Mouse (Mus musculus) hindbrain, embryonic 14.5 days (tissue): Measurements from ENCODE around the gene Slco3a1. TPM values are rescaled to one million over a fixed set of nuclear protein-coding genes. Genes with fewer than 3 reads are reported as not detected.

Source experiments
- ATAC-seq: fragments of 200-750 bp; cut with Nextera tagmentation; 2 replicates; pipeline ENCODE4 v1.8.0; 2017; ENCODE audit warnings: moderate number of reproducible peaks, mild to moderate bottlenecking, moderate TSS enrichment, moderate library complexity; ENCODE audit not compliant: low FRiP score
- DNase-seq: peaks from one replicate; pipeline ENCODE4 v3.0.0-alpha.2; 2015; ENCODE audit warnings: low spot score
- H3K27ac ChIP-seq: fragments of 300-500 bp; sonication (generic); 2 replicates; pipeline ENCODE4 v1.5.1; 2014; ENCODE audit warnings: mild to moderate bottlenecking, moderate library complexity
- H3K27me3 ChIP-seq: fragments of 300-500 bp; sonication (generic); 2 replicates; pipeline ENCODE4 v1.6.1; 2014; ENCODE audit warnings: mild to moderate bottlenecking, low read length, mixed read lengths; ENCODE audit not compliant: control insufficient read depth, insufficient read depth
- H3K36me3 ChIP-seq: fragments of 300-500 bp; sonication (generic); replicated peaks from 2 replicates; pipeline ENCODE4 v1.6.1; 2014; ENCODE audit not compliant: control insufficient read depth, insufficient read depth
- H3K4me1 ChIP-seq: fragments of 300-500 bp; sonication (generic); replicated peaks from 2 replicates; pipeline ENCODE4 v1.6.1; 2014; ENCODE audit warnings: antibody characterized with exemption, low read length, mixed read lengths; ENCODE audit not compliant: control insufficient read depth, insufficient read depth
- H3K4me2 ChIP-seq: fragments of 300-500 bp; sonication (generic); replicated peaks from 2 replicates; pipeline ENCODE4 v1.6.1; 2014; ENCODE audit warnings: mild to moderate bottlenecking, moderate library complexity
- H3K4me3 ChIP-seq: fragments of 300-500 bp; sonication (generic); replicated peaks from 2 replicates; pipeline ENCODE4 v1.5.1; 2014; ENCODE audit warnings: mild to moderate bottlenecking, low read length
- H3K9ac ChIP-seq: fragments of 300-500 bp; sonication (generic); 2 replicates; pipeline ENCODE4 v1.6.1; 2014
- H3K9me3 ChIP-seq: fragments of 300-500 bp; sonication (generic); 2 replicates; pipeline ENCODE4 v1.6.1; 2016; ENCODE audit warnings: low read length; ENCODE audit not compliant: control insufficient read depth
- WGBS: fragments of 180-500 bp; shearing (Covaris S2); extraction: QIAGEN DNeasy Blood & Tissue Kit; methylation state at CpG from one replicate; pipeline ENCODE4 v1.1.7; 2014; 5-methylcytosine and 5-hydroxymethylcytosine counted together
- polyA plus RNA-seq: library from polyadenylated mRNA; unstranded; fragments of >200 nt; fragmentation: Nextera tagmentation; extraction: Ambion mirVana; gene quantifications from 2 replicates; pipeline ENCODE4 v1.2.1, GENCODE M21; 2014

Gene Slco3a1
- polyA plus RNA-seq, 1 experiment from 2014 or later: 14.6 TPM

GRCm38 (mm10) chr7:74459812-74460211 is 94.8 kb downstream of the Slco3a1 start:
- Histone ChIP-seq H3K36me3 (no peaks in the 10 kb centered on the region), H3K4me2 (no peak overlapping the region), H3K27me3 (no peaks in the 10 kb centered on the region), H3K4me1 (peaks cover 6% of the 10 kb centered on the region; the same call in 1 of the 2 replicates), H3K27ac (no peak overlapping the region), H3K9me3 (no peaks in the 10 kb centered on the region), H3K9ac (no peak overlapping the region), H3K4me3 (no peak overlapping the region)
- 84% methylated on average over 3 of the region's 3 CpGs for WGBS
- ATAC-seq: no peak
- DNase-seq: no peak

GRCm38 (mm10) chr7:74459277-74459676 is 95.3 kb downstream of the Slco3a1 start:
- H3K27me3 ChIP-seq: no peaks in the 10 kb centered on the region
- H3K36me3 ChIP-seq: no peaks in the 10 kb centered on the region
- peaks cover 6% of the 10 kb centered on the region; the same call in 1 of the 2 replicates for H3K4me1 ChIP-seq
- ATAC-seq (no peak), DNase-seq (no peak)
- H3K9me3 ChIP-seq: no peaks in the 10 kb centered on the region
- H3K4me3 ChIP-seq: no peak overlapping the region
- no peak overlapping the region for H3K9ac ChIP-seq
- no peak overlapping the region for H3K4me2 ChIP-seq
- H3K27ac ChIP-seq: no peak overlapping the region
- 89% methylated on average over 5 of the region's 5 CpGs for WGBS

- H3K4me2 ChIP-seq: no peak overlapping the region
- no peak for ATAC-seq
These were observed 95.9 kb downstream of the Slco3a1 start for GRCm38 (mm10) chr7:74458475-74459221.

GRCm38 (mm10) chr7:74457347-74457975 is 97.1 kb downstream of the Slco3a1 start:
- 86% methylated on average over 5 of the region's 5 CpGs for WGBS
- no peak for ATAC-seq
- Histone ChIP-seq H3K4me1 (peaks cover 5% of the 10 kb centered on the region; the same call in 1 of the 2 replicates), H3K9me3 (no peaks in the 10 kb centered on the region), H3K36me3 (no peaks in the 10 kb centered on the region), H3K27me3 (no peaks in the 10 kb centered on the region), H3K4me3 (no peak overlapping the region), H3K27ac (no peak overlapping the region), H3K4me2 (no peak overlapping the region), H3K9ac (no peak overlapping the region)
- no peak for DNase-seq

More at GRCm38 (mm10) chr7:74458475-74459221, 95.9 kb downstream of the Slco3a1 start:
- Histone ChIP-seq H3K27ac (no peak overlapping the region), H3K4me3 (no peak overlapping the region), H3K9me3 (no peaks in the 10 kb centered on the region), H3K27me3 (no peaks in the 10 kb centered on the region), H3K4me1 (peaks cover 6% of the 10 kb centered on the region; the same call in 1 of the 2 replicates), H3K36me3 (no peaks in the 10 kb centered on the region), H3K9ac (no peak overlapping the region)
- no peak for DNase-seq
- 84% methylated on average over 8 of the region's 8 CpGs for WGBS

GRCm38 (mm10) chr7:74456781-74457180 is 97.8 kb downstream of the Slco3a1 start:
- 81% methylated on average over 2 of the region's 2 CpGs for WGBS
- Histone ChIP-seq H3K4me3 (no peak overlapping the region), H3K36me3 (no peaks in the 10 kb centered on the region), H3K4me2 (no peak overlapping the region), H3K9ac (no peak overlapping the region), H3K27me3 (no peaks in the 10 kb centered on the region), H3K4me1 (no peaks in the 10 kb centered on the region), H3K27ac (no peak overlapping the region), H3K9me3 (no peaks in the 10 kb centered on the region)
- no peak for ATAC-seq
- no peak for DNase-seq

GRCm38 (mm10) chr7:74451047-74451446 is 103.5 kb downstream of the Slco3a1 start:
- Histone ChIP-seq H3K9me3 (no peaks in the 10 kb centered on the region), H3K27ac (no peak overlapping the region), H3K4me3 (no peak overlapping the region), H3K4me2 (no peak overlapping the region), H3K9ac (no peak overlapping the region), H3K27me3 (no peaks in the 10 kb centered on the region), H3K36me3 (no peaks in the 10 kb centered on the region), H3K4me1 (no peaks in the 10 kb centered on the region)
- 61% methylated on average over 2 of the region's 2 CpGs for WGBS
- no peak for ATAC-seq
- DNase-seq: no peak

- Histone ChIP-seq H3K9me3 (no peaks in the 10 kb centered on the region), H3K9ac (no peak overlapping the region), H3K36me3 (no peaks in the 10 kb centered on the region), H3K4me2 (no peak overlapping the region), H3K4me1 (no peaks in the 10 kb centered on the region), H3K27me3 (no peaks in the 10 kb centered on the region), H3K4me3 (no peak overlapping the region), H3K27ac (no peak overlapping the region)
- WGBS: 100% methylated on average over 1 of the region's 1 CpGs
- DNase-seq (no peak), ATAC-seq (no peak)
These were observed 104.8 kb downstream of the Slco3a1 start for GRCm38 (mm10) chr7:74449802-74450201.

GRCm38 (mm10) chr7:74447781-74448180 is 106.8 kb downstream of the Slco3a1 start:
- Histone ChIP-seq H3K4me1 (no peaks in the 10 kb centered on the region), H3K27me3 (no peaks in the 10 kb centered on the region), H3K4me2 (no peak overlapping the region), H3K9me3 (no peaks in the 10 kb centered on the region), H3K9ac (no peak overlapping the region), H3K4me3 (no peak overlapping the region), H3K27ac (no peak overlapping the region), H3K36me3 (no peaks in the 10 kb centered on the region)
- ATAC-seq (no peak), DNase-seq (no peak)
- WGBS: 6% methylated on average over 2 of the region's 2 CpGs

- no peaks in the 10 kb centered on the region for H3K36me3 ChIP-seq
- 73% methylated on average over 5 of the region's 5 CpGs for WGBS
- no peak overlapping the region for H3K9ac ChIP-seq
- H3K4me1 ChIP-seq: no peaks in the 10 kb centered on the region
- H3K27me3 ChIP-seq: no peaks in the 10 kb centered on the region
- no peak for DNase-seq
- H3K4me2 ChIP-seq: no peak overlapping the region
- ATAC-seq: no peak
- H3K27ac ChIP-seq: no peak overlapping the region
- H3K9me3 ChIP-seq: no peaks in the 10 kb centered on the region
- no peak overlapping the region for H3K4me3 ChIP-seq
These were observed 109.4 kb downstream of the Slco3a1 start for GRCm38 (mm10) chr7:74445148-74445547.
